In genomic region chr10:80374063-80374462, GRCm38 (mm10) we compare ENCODE assay signal across 8 mouse cellular contexts. TPM values are rescaled to one million over a fixed set of nuclear protein-coding genes. Genes with fewer than 3 reads are reported as not detected.
DNase-seq lines count a peak whose midpoint lies in the region; ATAC-seq and TF ChIP-seq lines count a peak whose summit lies in the region.
"Had no signal": no experiment of that assay in that cellular context is flagged by ENCODE, and none has a peak within 500 bp of the region (broad histone marks: within the 10 kb centered on the region; RNA-seq: fewer than 3 reads in every experiment).

No protein-coding gene starts in this region.

- H3K36me3 ChIP-seq in liver, embryonic 12.5 days, result no peaks in the 10 kb centered on the region
- no peaks in the 10 kb centered on the region for H3K36me3 ChIP-seq in small intestine, adult 2 months (ENCODE audit: control insufficient read depth, insufficient read depth, low read length)

- peak; percentile 83 for TF ChIP-seq CTCF in left cerebral cortex, adult 2 months (IDR thresholded peaks at IDR 0.05)
- peak; percentile 69; the same call in 1 of the 2 replicates for TF ChIP-seq CTCF in small intestine, adult 2 months (IDR thresholded peaks at IDR 0.05; ENCODE audit: extremely low read depth, insufficient read length, insufficient replicate concordance, low read depth, low read length)

- H3K4me1 ChIP-seq in liver, embryonic 12.5 days, result peaks cover 7% of the 10 kb centered on the region; the same call in 1 of the 2 replicates
- H3K4me1 ChIP-seq in small intestine, adult 2 months (ENCODE audit: control insufficient read depth, insufficient read depth, insufficient read length, low read length), result no peaks in the 10 kb centered on the region

- ATAC-seq in liver, embryonic 12.5 days, result peak; percentile 41; the same call in 1 of the 2 replicates

- H3K9ac ChIP-seq in liver, embryonic 12.5 days, result no peak overlapping the region

- no peak overlapping the region for H3K4me3 ChIP-seq in left cerebral cortex, adult 2 months
- H3K4me3 ChIP-seq in liver, embryonic 12.5 days, result no peak overlapping the region
- H3K4me3 ChIP-seq in small intestine, adult 2 months (ENCODE audit: low read depth, low read length), result no peak overlapping the region
- H3K4me3 ChIP-seq: myocyte had no signal

- peak; percentile 73 to 75 for DNase-seq in left cerebral cortex, adult 2 months (ENCODE audit: extremely low spot score in 1 of 2, low spot score in 2 of 2)
- no peak for DNase-seq in left cerebral cortex, adult 8-10 months (ENCODE audit: low spot score in 2 of 2)
- peak; percentile 70 for DNase-seq in NIH3T3 (ENCODE audit: low read depth)
- DNase-seq in cerebellum, adult 8-10 months, result peak; percentile 87
- peak; percentile 68 to 85 for DNase-seq in heart, postnatal 14 days

- intact Hi-C loops in left cerebral cortex, adult 2 months (cut with DNase I), result loop anchor here (1.0 to 10.0 kb wide), 4 partner anchors 23 to 199 kb away; partner anchors contain the start of genes 1600002K03Rik, Apc2 and Efna2
- intact Hi-C loops in heart, postnatal 14 days (cut with DNase I), result loop anchor here (1.0 to 10.0 kb wide), 3 partner anchors 24 to 181 kb away; no protein-coding TSS in a partner anchor

- 0 out of 2 replicates have a peak, but pooled peaks cover 3% of the 10 kb centered on the region for H3K9me3 ChIP-seq in liver, embryonic 12.5 days (replicated peaks)

- 17% methylated on average over 6 of the region's 6 CpGs for WGBS in liver, embryonic 12.5 days (ENCODE audit: insufficient replicate concordance)
- 26% methylated on average over 6 of the region's 6 CpGs for WGBS in small intestine, adult 2 months

- no peak for TF ChIP-seq POLR2A in small intestine, adult 2 months (IDR thresholded peaks at IDR 0.05; ENCODE audit: low read depth, low read length)

- H3K27me3 ChIP-seq in liver, embryonic 12.5 days (replicated peaks), result peaks cover 38% of the 10 kb centered on the region
- H3K27me3 ChIP-seq in small intestine, adult 2 months (ENCODE audit: control insufficient read depth, insufficient read depth, low read length), result no peaks in the 10 kb centered on the region

- no peak overlapping the region for H3K27ac ChIP-seq in left cerebral cortex, adult 2 months
- H3K27ac ChIP-seq in liver, embryonic 12.5 days, result no peak overlapping the region
- no peak overlapping the region for H3K27ac ChIP-seq in small intestine, adult 2 months (ENCODE audit: insufficient read depth, low read depth, low read length)

- H3K4me2 ChIP-seq in liver, embryonic 12.5 days, result no peak overlapping the region

RNA-seq across cellular contexts. Expression of gene Mex3d, which starts 13.4 kb away (rescaled TPM):
- total RNA-seq in left cerebral cortex, adult 2 months (2021), result 10 to 100 TPM; 19.2 to 20.6 TPM
- 10 to 100 TPM; 18.9 to 20.3 (median 19.6) TPM for total RNA-seq in left cerebral cortex, adult 8-10 months (2022)
- total RNA-seq in heart, postnatal 14 days (2021), result 10 to 100 TPM; 11.8 to 12.2 TPM
- polyA plus RNA-seq in liver, embryonic 12.5 days (2016; fragmentation: Nextera tagmentation; extraction: Ambion mirVana), result 2.1 TPM in 2 replicates
- polyA plus RNA-seq in small intestine, adult 2 months (2012; rRNA removed), result 10.3 and 20.6 TPM in 2 replicates

RNA-seq across cellular contexts. Expression of gene Plk5, which starts 17.8 kb away (rescaled TPM):
- total RNA-seq in left cerebral cortex, adult 2 months (2021), result 10 to 100 TPM; 27.3 to 37.9 TPM
- 10 to 100 TPM; 27.8 to 29.4 (median 28.7) TPM for total RNA-seq in left cerebral cortex, adult 8-10 months (2022)
- total RNA-seq in heart, postnatal 14 days (2021), result under 1 TPM; 0.12 to 0.22 TPM
- polyA plus RNA-seq in liver, embryonic 12.5 days (2016; fragmentation: Nextera tagmentation; extraction: Ambion mirVana), result 0.06 and 0.10 TPM in 2 replicates
- 0.75 and 5.9 TPM in 2 replicates for polyA plus RNA-seq in small intestine, adult 2 months (2012; rRNA removed)

RNA-seq across cellular contexts. Expression of gene Mbd3, which starts 25.3 kb away (rescaled TPM):
- 100 to 1,000 TPM; 139 to 150 TPM for total RNA-seq in left cerebral cortex, adult 2 months (2021)
- total RNA-seq in left cerebral cortex, adult 8-10 months (2022), result 100 to 1,000 TPM; 146 to 152 (median 149) TPM
- 10 to 100 TPM; 78.6 to 84.0 TPM for total RNA-seq in heart, postnatal 14 days (2021)
- 134 and 140 TPM in 2 replicates for polyA plus RNA-seq in liver, embryonic 12.5 days (2016; fragmentation: Nextera tagmentation; extraction: Ambion mirVana)
- 55.1 and 85.7 TPM in 2 replicates for polyA plus RNA-seq in small intestine, adult 2 months (2012; rRNA removed)

RNA-seq across cellular contexts. Expression of gene Adamtsl5, which starts 25.9 kb away (rescaled TPM):
- 10 to 100 TPM in 1 of 2 experiments, 1 to 10 TPM in 1; 7.9 to 11.1 TPM for total RNA-seq in left cerebral cortex, adult 2 months (2021)
- 10 to 100 TPM; 10.7 to 12.1 (median 11.5) TPM for total RNA-seq in left cerebral cortex, adult 8-10 months (2022)
- 10 to 100 TPM; 43.8 to 44.5 TPM for total RNA-seq in heart, postnatal 14 days (2021)
- 2.4 and 2.9 TPM in 2 replicates for polyA plus RNA-seq in liver, embryonic 12.5 days (2016; fragmentation: Nextera tagmentation; extraction: Ambion mirVana)
- polyA plus RNA-seq in small intestine, adult 2 months (2012; rRNA removed), result 74.2 and 136 TPM in 2 replicates

RNA-seq across cellular contexts. Expression of gene Uqcr11, which starts 32.6 kb away (rescaled TPM):
- total RNA-seq in left cerebral cortex, adult 2 months (2021), result 100 to 1,000 TPM; 373 to 394 TPM
- 100 to 1,000 TPM; 332 to 408 (median 366) TPM for total RNA-seq in left cerebral cortex, adult 8-10 months (2022)
- total RNA-seq in heart, postnatal 14 days (2021), result 1,000 to 10,000 TPM; 1,852 to 1,908 TPM
- polyA plus RNA-seq in liver, embryonic 12.5 days (2016; fragmentation: Nextera tagmentation; extraction: Ambion mirVana), result 594 and 628 TPM in 2 replicates
- polyA plus RNA-seq in small intestine, adult 2 months (2012; rRNA removed), result 2,051 and 2,588 TPM in 2 replicates

Comparison
In these comparisons a context has a peak if more than half of its experiments do, and no peak if none do; other contexts are left out.
1. DNase-seq: peak in left cerebral cortex, adult 2 months (2 of 2), NIH3T3 (single experiment), cerebellum, adult 8-10 months (single experiment) and heart, postnatal 14 days (2 of 2); none in left cerebral cortex, adult 8-10 months (0 of 2).
2. RNA of gene Plk5, which starts 17.8 kb away (total RNA-seq): 27.3 to 37.9 TPM in left cerebral cortex, adult 2 months and 27.8 to 29.4 TPM in left cerebral cortex, adult 8-10 months; 0.12 to 0.22 TPM in heart, postnatal 14 days; every median in the first group is over 10 times any median in the second.